Mouse (Mus musculus) hindbrain, embryonic 11.5 days (tissue): ENCODE data around the gene Spdya. TPM values are rescaled to one million over a fixed set of nuclear protein-coding genes. Genes with fewer than 3 reads are reported as not detected.

ENCODE experiments used
- polyA plus RNA-seq: library from polyadenylated mRNA; unstranded; fragments of >200 nt; fragmentation: Nextera tagmentation; extraction: Ambion mirVana; gene quantifications from 2 replicates; pipeline ENCODE4 v1.2.1, GENCODE M21; 2014

Gene Spdya
- polyA plus RNA-seq, 1 experiment from 2014 or later = 1.0 TPM

Other genes with a start within 250 kb of the Spdya start
- gene Emilin2, start 240.1 kb upstream of the Spdya start, polyA plus RNA-seq = 7.8 and 11.2 TPM in 2 replicates
- gene Gm4707, start 92.1 kb upstream of the Spdya start, polyA plus RNA-seq = 2.0 and 3.5 TPM in 2 replicates
- 70.9 and 91.1 TPM in 2 replicates for gene Smchd1, start 76.7 kb upstream of the Spdya start, polyA plus RNA-seq
- gene Ndc80, start 25.2 kb upstream of the Spdya start, polyA plus RNA-seq = 50.8 and 54.8 TPM in 2 replicates
- gene Wdr43, start 63.8 kb downstream of the Spdya start, polyA plus RNA-seq = 75.4 and 85.4 TPM in 2 replicates
- gene Togaram2, start 121.2 kb downstream of the Spdya start, polyA plus RNA-seq = not detected in 2 replicates
- not detected in 2 replicates for gene Pcare, start 200.8 kb downstream of the Spdya start, polyA plus RNA-seq
- 5.6 and 6.3 TPM in 2 replicates for gene Clip4, start 216.4 kb downstream of the Spdya start, polyA plus RNA-seq